Comparison of ENCODE assay signal across 27 mouse cellular contexts in the genomic region with DNA sequence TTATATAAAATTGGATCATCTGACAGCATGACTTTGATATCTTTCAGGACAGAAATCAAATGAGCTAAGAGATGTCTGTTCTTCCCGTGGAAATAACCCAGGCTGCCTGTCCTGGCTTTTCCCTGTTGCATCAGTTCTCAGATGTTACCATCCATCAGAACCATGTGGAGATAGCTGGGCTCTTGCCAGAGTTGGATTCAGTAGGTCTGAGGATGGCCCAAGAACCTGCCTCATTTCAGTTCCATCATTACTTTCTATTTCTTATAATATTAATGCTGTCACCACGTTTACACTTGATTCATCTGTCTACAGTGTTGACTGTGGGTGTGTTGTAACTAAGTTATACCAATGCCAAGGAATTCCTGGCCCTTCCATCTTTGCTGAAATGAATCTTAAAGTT.
A peak's percentile ranks its signal among the peaks of the same experiment; 100 is the strongest.
DNase-seq lines count a peak whose midpoint lies in the region; ATAC-seq and TF ChIP-seq lines count a peak whose summit lies in the region.
"Had no signal": no experiment of that assay in that cellular context is flagged by ENCODE, and none has a peak within 500 bp of the region (broad histone marks: within the 10 kb centered on the region; RNA-seq: fewer than 3 reads in every experiment).

No protein-coding gene starts in this region.

- no peaks in the 10 kb centered on the region for H3K4me1 ChIP-seq in heart, embryonic 12.5 days (replicated peaks)
- H3K4me1 ChIP-seq in liver, embryonic 14.5 days (replicated peaks; ENCODE audit: control insufficient read depth in 2 of 2, insufficient read depth in 2 of 2, low read length in 1 of 2) = peaks cover 59 to 63% of the 10 kb centered on the region in 2 experiments
- H3K4me1 ChIP-seq in liver, embryonic 16.5 days (ENCODE audit: control insufficient read depth, low read depth, low read length) = peaks cover 49% of the 10 kb centered on the region
- H3K4me1 ChIP-seq in hindbrain, embryonic 11.5 days (replicated peaks; ENCODE audit: control insufficient read depth, insufficient read depth, low read length) = no peaks in the 10 kb centered on the region
- H3K4me1 ChIP-seq: heart, embryonic 13.5 days; hindbrain, embryonic 10.5 days; limb, embryonic 10.5 days; limb, embryonic 15.5 days; lung, embryonic 15.5 days; midbrain, embryonic 12.5 days; neural tube, embryonic 12.5 days had no signal

- no peak for ATAC-seq in heart, embryonic 12.5 days (ENCODE audit: insufficient number of reproducible peaks, low FRiP score)
- ATAC-seq in liver, embryonic 14.5 days (ENCODE audit: insufficient read depth) = no peak
- ATAC-seq in liver, embryonic 16.5 days (ENCODE audit: low read depth) = no peak
- ATAC-seq in hindbrain, embryonic 11.5 days (ENCODE audit: low FRiP score) = no peak
- ATAC-seq: forebrain, embryonic 16.5 days; intestine, embryonic 16.5 days had no signal

- no peaks in the 10 kb centered on the region for H3K36me3 ChIP-seq in heart, embryonic 12.5 days
- H3K36me3 ChIP-seq in liver, embryonic 14.5 days (replicated peaks; ENCODE audit: control insufficient read depth, insufficient read depth, low read depth) = no peaks in the 10 kb centered on the region
- no peaks in the 10 kb centered on the region for H3K36me3 ChIP-seq in liver, embryonic 16.5 days (ENCODE audit: control insufficient read depth, insufficient read depth)
- H3K36me3 ChIP-seq in hindbrain, embryonic 11.5 days (ENCODE audit: control insufficient read depth, insufficient read depth, low read length) = no peaks in the 10 kb centered on the region
- H3K36me3 ChIP-seq: heart, embryonic 13.5 days; hindbrain, embryonic 10.5 days; limb, embryonic 10.5 days; limb, embryonic 15.5 days; lung, embryonic 15.5 days; midbrain, embryonic 12.5 days; neural tube, embryonic 12.5 days had no signal

- no peak for TF ChIP-seq EP300 in liver, embryonic 14.5 days (IDR thresholded peaks at IDR 0.05; ENCODE audit: low read depth)

- no peak overlapping the region for H3K27ac ChIP-seq in heart, embryonic 12.5 days (ENCODE audit: poor library complexity, severe bottlenecking)
- peak overlapping the region; percentile 67 for H3K27ac ChIP-seq in liver, embryonic 14.5 days
- peak overlapping the region; percentile 73 for H3K27ac ChIP-seq in liver, embryonic 16.5 days (ENCODE audit: low read length)
- H3K27ac ChIP-seq in hindbrain, embryonic 11.5 days (ENCODE audit: low read depth, low read length) = no peak overlapping the region
- H3K27ac ChIP-seq: heart, embryonic 13.5 days; hindbrain, embryonic 10.5 days; limb, embryonic 10.5 days; limb, embryonic 15.5 days; lung, embryonic 15.5 days; midbrain, embryonic 12.5 days; neural tube, embryonic 12.5 days had no signal

- 75% methylated on average over 2 of the region's 2 CpGs for WGBS in heart, embryonic 12.5 days
- WGBS in liver, embryonic 14.5 days (ENCODE audit: insufficient replicate concordance) = 80% methylated on average over 2 of the region's 2 CpGs
- WGBS in liver, embryonic 16.5 days (ENCODE audit: insufficient replicate concordance) = 69% methylated on average over 2 of the region's 2 CpGs
- 79% methylated on average over 2 of the region's 2 CpGs for WGBS in hindbrain, embryonic 11.5 days

- H3K27me3 ChIP-seq in heart, embryonic 12.5 days (replicated peaks) = no peaks in the 10 kb centered on the region
- no peaks in the 10 kb centered on the region for H3K27me3 ChIP-seq in liver, embryonic 14.5 days (ENCODE audit: control insufficient read depth, insufficient read depth, low read length)
- H3K27me3 ChIP-seq in liver, embryonic 16.5 days (ENCODE audit: control insufficient read depth, insufficient read depth, low read depth, low read length) = no peaks in the 10 kb centered on the region
- no peaks in the 10 kb centered on the region for H3K27me3 ChIP-seq in hindbrain, embryonic 11.5 days (ENCODE audit: control insufficient read depth, insufficient read depth, low read length)
- H3K27me3 ChIP-seq: heart, embryonic 13.5 days; limb, embryonic 15.5 days; lung, embryonic 15.5 days; megakaryocyte, embryonic 14.5 days; midbrain, embryonic 12.5 days; neural tube, embryonic 12.5 days had no signal

- no peak overlapping the region for H3K4me2 ChIP-seq in heart, embryonic 12.5 days
- H3K4me2 ChIP-seq in liver, embryonic 14.5 days (ENCODE audit: low read depth) = no peak overlapping the region
- H3K4me2 ChIP-seq in liver, embryonic 16.5 days (ENCODE audit: low read depth, low read length) = no peak overlapping the region
- H3K4me2 ChIP-seq in hindbrain, embryonic 11.5 days (replicated peaks; ENCODE audit: low read depth, low read length) = no peak overlapping the region
- H3K4me2 ChIP-seq: heart, embryonic 13.5 days; limb, embryonic 15.5 days; lung, embryonic 15.5 days; midbrain, embryonic 12.5 days; neural tube, embryonic 12.5 days had no signal

- H3K9ac ChIP-seq in heart, embryonic 12.5 days = no peak overlapping the region
- H3K9ac ChIP-seq in liver, embryonic 14.5 days (replicated peaks) = no peak overlapping the region; the same call in 1 of the 2 replicates
- peak overlapping the region; percentile 41; the same call in 1 of the 2 replicates for H3K9ac ChIP-seq in liver, embryonic 16.5 days (ENCODE audit: low read depth, low read length)
- no peak overlapping the region for H3K9ac ChIP-seq in hindbrain, embryonic 11.5 days (ENCODE audit: low read depth, low read length)
- H3K9ac ChIP-seq: heart, embryonic 13.5 days; limb, embryonic 15.5 days; lung, embryonic 15.5 days; midbrain, embryonic 12.5 days; neural tube, embryonic 12.5 days had no signal

- DNase-seq in heart, adult 11 months = peak; percentile 86
- no peak for DNase-seq in liver, embryonic 14.5 days (ENCODE audit: low read depth in 3 of 3, low spot score in 3 of 3)
- DNase-seq in liver (no peak), adipocyte (ENCODE audit: low spot score) (peak; percentile 12)
- DNase-seq in frontal cortex, postnatal 36 days (ENCODE audit: low spot score in 2 of 2) = no peak
- DNase-seq in hindbrain, embryonic 11.5 days (ENCODE audit: low spot score) = no peak
- DNase-seq: adrenal gland, postnatal 14 days; B cell, adult 2 months; cerebellum, adult 11-12 months; cerebellum, postnatal 14 days; kidney, adult 8-10 months; kidney, postnatal 10 days; layer of hippocampus, adult 9-11 months; right cerebral cortex, postnatal 4 days had no signal

- H3K4me3 ChIP-seq in heart, embryonic 12.5 days = no peak overlapping the region
- H3K4me3 ChIP-seq in liver, embryonic 14.5 days (ENCODE audit: insufficient read depth in 1 of 2, low read depth in 2 of 2, low read length in 2 of 2) = no peak overlapping the region
- no peak overlapping the region for H3K4me3 ChIP-seq in liver, embryonic 16.5 days (ENCODE audit: low read depth, low read length)
- no peak overlapping the region for H3K4me3 ChIP-seq in hindbrain, embryonic 11.5 days (ENCODE audit: low read depth, low read length)
- H3K4me3 ChIP-seq: heart, embryonic 13.5 days; hindbrain, embryonic 10.5 days; limb, embryonic 10.5 days; limb, embryonic 15.5 days; lung, embryonic 15.5 days; megakaryocyte, embryonic 14.5 days; midbrain, embryonic 12.5 days; myocyte; neural tube, embryonic 12.5 days had no signal

- TF ChIP-seq CTCF in liver, embryonic 14.5 days (IDR thresholded peaks at IDR 0.05; ENCODE audit: low read depth) = no peak

- no peaks in the 10 kb centered on the region for H3K9me3 ChIP-seq in heart, embryonic 12.5 days (replicated peaks)
- no peaks in the 10 kb centered on the region for H3K9me3 ChIP-seq in liver, embryonic 14.5 days (ENCODE audit: control insufficient read depth, low read length)
- no peaks in the 10 kb centered on the region for H3K9me3 ChIP-seq in liver, embryonic 16.5 days (replicated peaks; ENCODE audit: control insufficient read depth, low read length)
- H3K9me3 ChIP-seq in hindbrain, embryonic 11.5 days (ENCODE audit: control insufficient read depth, low read length) = no peaks in the 10 kb centered on the region
- H3K9me3 ChIP-seq: heart, embryonic 13.5 days; hindbrain, embryonic 10.5 days; limb, embryonic 10.5 days; limb, embryonic 15.5 days; lung, embryonic 15.5 days; megakaryocyte, embryonic 14.5 days; midbrain, embryonic 12.5 days; neural tube, embryonic 12.5 days had no signal

Comparison
In these comparisons a context has a peak if more than half of its experiments do, and no peak if none do; other contexts are left out.
1. DNase-seq: peak in heart, adult 11 months (single experiment) and adipocyte (single experiment); none in liver, embryonic 14.5 days (0 of 3), liver (single experiment), frontal cortex, postnatal 36 days (0 of 2) and hindbrain, embryonic 11.5 days (single experiment).
2. H3K27ac ChIP-seq: peak in liver, embryonic 14.5 days (single experiment) and liver, embryonic 16.5 days (single experiment); none in heart, embryonic 12.5 days (single experiment) and hindbrain, embryonic 11.5 days (single experiment).